Mouse (Mus musculus) C2C12 (cell line): ENCODE data around the gene Slmap. TPM values are rescaled to one million over a fixed set of nuclear protein-coding genes. Genes with fewer than 3 reads are reported as not detected.

Experiments used
- H3K27me3 ChIP-seq: one replicate; pipeline ENCODE4 v1.6.1; 2011; ENCODE audit not compliant: control insufficient read depth, insufficient read depth, insufficient read length
- H3K36me3 ChIP-seq: one replicate; pipeline ENCODE4 v1.6.1; 2011; ENCODE audit not compliant: control insufficient read depth, insufficient read depth
- H3K4me3 ChIP-seq: one replicate; pipeline ENCODE4 v1.5.1; 2011; ENCODE audit warnings: mild to moderate bottlenecking, control low read depth; ENCODE audit not compliant: poor library complexity, insufficient read depth, severe bottlenecking
- H3K79me2 ChIP-seq: one replicate; pipeline ENCODE4 v1.6.1; 2011; ENCODE audit not compliant: control insufficient read depth, insufficient read depth
- H3K79me3 ChIP-seq: one replicate; pipeline ENCODE4 v1.6.1; 2011; ENCODE audit warnings: low read depth, control low read depth
- H3ac ChIP-seq: one replicate; pipeline ENCODE3; 2011; ENCODE audit warnings: low read depth; ENCODE audit not compliant: control insufficient read depth, insufficient read length
- CEBPB ChIP-seq: IDR thresholded peaks from one replicate; pipeline ENCODE4 v1.6.1; 2011; ENCODE audit warnings: low read depth, mild to moderate bottlenecking, control low read depth, moderate library complexity
- CTCF ChIP-seq: IDR thresholded peaks from one replicate; pipeline ENCODE4 v1.5.1; 2011; ENCODE audit not compliant: control insufficient read depth, insufficient read depth, insufficient read length
- FOSL1 ChIP-seq: IDR thresholded peaks from one replicate; pipeline ENCODE4 v1.8.0; 2011; ENCODE audit warnings: mild to moderate bottlenecking, low read length; ENCODE audit not compliant: poor library complexity, insufficient read depth, severe bottlenecking
- MAX ChIP-seq: IDR thresholded peaks from one replicate; pipeline ENCODE4 v1.6.1; 2011; ENCODE audit warnings: mild to moderate bottlenecking, control low read depth
- MYOD1 ChIP-seq: IDR thresholded peaks from one replicate; pipeline ENCODE4 v1.6.1; 2011; ENCODE audit warnings: low read depth; ENCODE audit not compliant: control insufficient read depth, insufficient read length
- MYOG ChIP-seq: IDR thresholded peaks from one replicate; pipeline ENCODE4 v1.6.1; 2011; ENCODE audit not compliant: control insufficient read depth, insufficient read length; ENCODE audit errors: extremely low read depth
- USF1 ChIP-seq: IDR thresholded peaks from one replicate; pipeline ENCODE4 v1.6.1; 2011; ENCODE audit warnings: low read depth, mild to moderate bottlenecking, control low read depth, moderate library complexity
- polyA plus RNA-seq: library from polyadenylated mRNA; unstranded; fragments of >200 nt; fragmentation: generic; extraction: Trizol; gene quantifications from one replicate; pipeline ENCODE4 v1.2.1, GENCODE M21; 2012; ENCODE audit warnings: missing spikeins

The Slmap gene
- polyA plus RNA-seq, 1 experiment: 10.8 TPM

DNA sequence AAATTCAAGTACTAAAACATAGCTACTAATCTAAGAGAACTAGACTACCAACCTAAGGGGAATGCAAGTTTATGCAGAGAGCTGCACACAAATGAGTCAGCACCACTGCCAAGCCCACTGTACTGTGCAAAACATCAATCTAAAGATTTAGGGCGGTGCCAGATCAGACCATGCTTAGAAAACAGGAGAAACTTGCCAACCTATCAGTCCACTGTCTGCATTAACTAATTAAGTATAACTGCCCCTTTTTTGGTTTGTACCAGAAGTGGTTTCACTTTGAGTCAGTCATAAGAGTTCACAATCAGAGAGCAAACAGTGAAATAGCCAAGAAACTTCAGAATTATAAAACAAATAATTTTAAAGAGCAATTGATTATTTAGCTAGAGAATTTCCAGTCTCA lies 53.3 kb downstream of the Slmap start:
- Histone ChIP-seq H3K4me3 (no peak overlapping the region), H3K79me2 (peaks cover 37% of the 10 kb centered on the region), H3K79me3 (peaks cover 14% of the 10 kb centered on the region), H3ac (no peak overlapping the region), H3K36me3 (peaks cover 15% of the 10 kb centered on the region), H3K27me3 (no peaks in the 10 kb centered on the region)
- TF ChIP-seq CEBPB (no peak), MYOG (no peak)

DNA sequence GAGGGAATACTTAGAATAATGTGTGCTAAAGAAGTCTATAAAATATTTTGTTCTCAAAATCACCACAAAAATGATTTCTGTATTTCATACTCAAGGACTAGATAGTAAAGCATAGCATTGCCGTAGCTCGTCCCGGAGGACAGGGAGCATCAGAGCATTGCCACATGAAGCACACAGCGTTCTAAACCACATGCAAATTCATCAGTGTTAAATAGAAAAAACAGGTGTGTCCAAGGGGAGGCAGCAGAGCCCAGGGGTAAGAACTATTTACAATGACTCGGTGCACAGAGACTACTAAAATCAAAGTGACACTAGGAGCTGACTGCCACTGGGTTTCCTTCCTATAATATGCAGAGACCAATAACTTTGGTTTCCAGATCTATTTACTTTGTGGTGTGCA lies 57.0 kb downstream of the Slmap start:
- Histone ChIP-seq H3K36me3 (peaks cover 18% of the 10 kb centered on the region), H3K27me3 (no peaks in the 10 kb centered on the region), H3K79me2 (peaks cover 17% of the 10 kb centered on the region), H3K79me3 (peaks cover 5% of the 10 kb centered on the region), H3K4me3 (no peak overlapping the region), H3ac (no peak overlapping the region)
- no peak for TF ChIP-seq CEBPB
- no peak for TF ChIP-seq CTCF
- no peak for TF ChIP-seq MAX
- TF ChIP-seq MYOD1: no peak
- no peak for TF ChIP-seq USF1

DNA sequence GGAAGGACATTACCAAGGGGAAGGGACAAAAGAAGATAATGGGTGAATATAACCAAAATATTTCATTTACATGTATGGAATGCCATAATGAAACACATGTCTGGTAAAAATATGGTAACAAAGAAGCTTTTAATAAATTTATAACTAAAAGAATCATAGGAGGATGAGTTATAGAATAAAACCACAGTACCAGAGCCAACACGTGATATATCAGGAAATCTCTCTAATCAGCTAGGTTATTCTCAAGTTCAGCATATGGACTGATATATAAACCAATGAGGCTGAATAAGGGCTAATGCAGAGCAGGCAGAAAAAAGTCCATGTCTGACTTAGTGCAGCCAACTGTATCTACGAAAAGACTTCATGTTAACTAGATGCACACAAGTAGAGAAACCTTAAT lies 58.3 kb downstream of the Slmap start:
- H3K79me2 ChIP-seq: peaks cover 17% of the 10 kb centered on the region
- peaks cover 18% of the 10 kb centered on the region for H3K36me3 ChIP-seq
- no peak overlapping the region for H3K4me3 ChIP-seq
- no peaks in the 10 kb centered on the region for H3K27me3 ChIP-seq
- TF ChIP-seq CTCF (no peak), CEBPB (no peak), USF1 (no peak), MYOG (no peak), MAX (no peak), FOSL1 (no peak), MYOD1 (no peak)
- H3ac ChIP-seq: no peak overlapping the region
- H3K79me3 ChIP-seq: peaks cover 5% of the 10 kb centered on the region

DNA sequence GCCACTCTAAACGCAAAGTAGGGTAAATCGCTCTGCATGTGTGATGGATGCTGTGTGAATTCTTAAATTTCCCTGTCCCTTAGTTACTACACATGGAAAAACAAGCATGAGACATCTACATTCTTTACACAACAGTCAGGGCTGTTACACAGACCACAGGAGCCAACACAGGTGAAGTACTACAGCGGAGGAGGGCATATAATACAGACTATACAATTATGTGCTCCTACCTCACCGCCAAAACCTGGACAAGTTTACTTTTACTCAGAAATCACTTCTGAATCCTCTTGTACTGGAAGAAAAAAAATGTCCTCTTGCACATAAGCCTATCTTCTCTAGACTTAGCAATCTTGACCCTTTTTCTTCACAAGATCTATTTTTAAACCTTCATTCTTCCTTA lies 66.8 kb downstream of the Slmap start:
- peaks cover 30% of the 10 kb centered on the region for H3K36me3 ChIP-seq
- TF ChIP-seq MAX: no peak
- no peak for TF ChIP-seq MYOD1
- no peak for TF ChIP-seq FOSL1
- no peak for TF ChIP-seq CEBPB
- no peak for TF ChIP-seq MYOG
- no peak for TF ChIP-seq CTCF
- TF ChIP-seq USF1: no peak
- H3K79me2 ChIP-seq: no peaks in the 10 kb centered on the region
- H3K4me3 ChIP-seq: no peak overlapping the region
- no peaks in the 10 kb centered on the region for H3K27me3 ChIP-seq
- H3ac ChIP-seq: no peak overlapping the region
- H3K79me3 ChIP-seq: no peaks in the 10 kb centered on the region

DNA sequence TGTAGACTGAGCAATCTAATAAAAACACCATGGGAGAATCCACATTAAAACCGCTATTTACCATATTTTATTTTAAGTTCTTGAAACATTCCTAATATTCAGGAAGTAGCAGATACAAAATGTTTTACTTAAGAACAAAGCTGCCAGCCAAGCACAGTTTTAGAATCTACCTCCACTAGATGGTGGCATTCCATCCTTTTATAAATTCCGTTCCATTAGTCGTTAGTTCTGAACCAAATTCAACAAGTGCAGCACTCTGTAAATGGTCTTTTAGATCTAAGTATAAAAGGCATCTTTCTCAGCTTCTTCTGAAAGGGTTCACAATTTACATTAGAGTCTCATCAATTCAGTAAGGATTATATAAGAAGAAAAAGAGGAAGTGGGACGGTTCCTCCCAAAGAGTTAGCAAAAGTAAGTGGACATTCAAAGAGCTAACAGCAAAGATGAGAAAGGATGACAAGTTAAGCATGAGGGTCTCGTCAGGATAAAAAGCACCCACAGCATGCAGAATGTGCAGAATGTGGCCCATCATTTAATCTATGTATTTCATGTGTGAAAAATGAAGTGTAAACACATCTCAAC lies 68.1 kb downstream of the Slmap start:
- Histone ChIP-seq H3K4me3 (no peak overlapping the region), H3K79me3 (no peaks in the 10 kb centered on the region), H3ac (no peak overlapping the region), H3K79me2 (no peaks in the 10 kb centered on the region), H3K36me3 (peaks cover 44% of the 10 kb centered on the region), H3K27me3 (no peaks in the 10 kb centered on the region)
- TF ChIP-seq FOSL1: no peak
- no peak for TF ChIP-seq MYOG
- no peak for TF ChIP-seq MYOD1
- TF ChIP-seq CTCF: no peak
- no peak for TF ChIP-seq CEBPB
- TF ChIP-seq MAX: no peak
- no peak for TF ChIP-seq USF1

DNA sequence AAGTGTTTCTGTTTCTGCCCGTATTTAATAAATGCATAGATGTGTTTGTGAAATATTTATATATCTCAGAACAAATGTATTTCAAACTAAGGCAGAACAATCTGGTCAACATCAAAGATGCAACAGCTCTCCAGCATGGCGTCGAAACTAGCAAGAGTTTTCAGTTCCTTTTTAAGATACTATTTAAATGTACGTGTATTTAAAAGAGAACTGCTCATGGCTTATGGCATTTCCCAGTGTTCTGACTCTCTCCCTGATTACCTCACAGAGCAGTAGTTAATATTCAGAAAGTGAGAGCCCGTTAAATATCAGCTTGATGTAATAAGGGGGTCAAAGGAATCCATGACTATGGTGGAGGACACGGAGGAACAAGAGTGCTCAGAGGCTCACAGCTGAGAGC lies 68.8 kb downstream of the Slmap start:
- Histone ChIP-seq H3K4me3 (no peak overlapping the region), H3K36me3 (peaks cover 51% of the 10 kb centered on the region), H3K27me3 (no peaks in the 10 kb centered on the region), H3ac (no peak overlapping the region), H3K79me3 (no peaks in the 10 kb centered on the region), H3K79me2 (no peaks in the 10 kb centered on the region)
- no peak for TF ChIP-seq MYOG
- no peak for TF ChIP-seq CEBPB
- no peak for TF ChIP-seq FOSL1
- no peak for TF ChIP-seq MAX
- TF ChIP-seq CTCF: no peak
- no peak for TF ChIP-seq USF1

DNA sequence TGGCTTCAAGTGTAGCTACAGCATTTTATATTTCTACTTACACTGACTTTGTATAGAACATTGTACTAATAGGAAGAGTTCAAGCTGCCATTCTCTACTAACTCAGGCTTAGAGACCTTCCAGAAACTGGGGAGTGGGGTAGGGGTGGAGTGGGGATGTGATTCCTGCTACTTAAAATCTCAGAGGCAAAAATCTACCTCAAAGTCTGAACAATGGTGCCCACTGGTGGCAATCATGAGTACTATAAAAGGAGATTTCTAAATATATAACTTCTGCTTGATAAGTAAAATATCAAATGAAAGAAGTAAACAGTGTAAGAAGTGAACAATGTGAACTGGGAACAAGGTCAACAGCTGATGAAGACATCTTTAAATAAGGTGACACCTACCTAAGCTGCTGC lies 75.2 kb downstream of the Slmap start:
- Histone ChIP-seq H3K79me3 (no peaks in the 10 kb centered on the region), H3K4me3 (no peak overlapping the region), H3ac (no peak overlapping the region), H3K27me3 (no peaks in the 10 kb centered on the region), H3K79me2 (no peaks in the 10 kb centered on the region), H3K36me3 (peaks cover 59% of the 10 kb centered on the region)
- TF ChIP-seq USF1 (no peak), MAX (no peak), CTCF (no peak), CEBPB (no peak), MYOG (no peak), FOSL1 (no peak), MYOD1 (no peak)
